Mouse (Mus musculus) liver, embryonic 13.5 days (tissue): ENCODE measurements around the gene Gm32742. TPM values are rescaled to one million over a fixed set of nuclear protein-coding genes. Genes with fewer than 3 reads are reported as not detected.

Source experiments
- ATAC-seq: fragments of 200-750 bp; cut with Nextera tagmentation; 2 replicates; pipeline ENCODE4 v1.8.0; 2017; ENCODE audit warnings: low read depth, mild to moderate bottlenecking, moderate number of reproducible peaks, moderate library complexity
- DNase-seq: peaks from one replicate; pipeline ENCODE4 v3.0.0; 2022
- H3K27ac ChIP-seq: fragments of 300-500 bp; sonication (generic); 2 replicates; pipeline ENCODE4 v1.5.1; 2015; ENCODE audit warnings: moderate library complexity, mild to moderate bottlenecking, inconsistent platforms
- H3K27me3 ChIP-seq: fragments of 300-500 bp; sonication (generic); 2 replicates; pipeline ENCODE4 v1.6.1; 2015; ENCODE audit warnings: mild to moderate bottlenecking, inconsistent platforms
- H3K36me3 ChIP-seq: fragments of 300-500 bp; sonication (generic); 2 replicates; pipeline ENCODE4 v1.6.1; 2015; ENCODE audit warnings: mild to moderate bottlenecking, inconsistent platforms
- H3K4me1 ChIP-seq: fragments of 300-500 bp; sonication (generic); replicated peaks from 2 replicates; pipeline ENCODE4 v1.6.1; 2015; ENCODE audit warnings: inconsistent platforms
- H3K4me2 ChIP-seq: fragments of 300-500 bp; sonication (generic); 2 replicates; pipeline ENCODE4 v1.6.1; 2015; ENCODE audit warnings: inconsistent platforms, mild to moderate bottlenecking, moderate library complexity
- H3K4me3 ChIP-seq: fragments of 300-500 bp; sonication (generic); replicated peaks from 2 replicates; pipeline ENCODE4 v1.5.1; 2015; ENCODE audit warnings: mild to moderate bottlenecking, inconsistent platforms
- H3K9ac ChIP-seq: fragments of 300-500 bp; sonication (generic); 2 replicates; pipeline ENCODE4 v1.6.1; 2015; ENCODE audit warnings: mild to moderate bottlenecking, inconsistent platforms
- H3K9me3 ChIP-seq: fragments of 300-500 bp; sonication (generic); replicated peaks from 2 replicates; pipeline ENCODE4 v1.6.1; 2016; ENCODE audit warnings: inconsistent platforms
- WGBS: fragments of 180-500 bp; shearing (Covaris S2); methylation state at CpG from one replicate; pipeline ENCODE4 v1.1.7; 2015; ENCODE audit not compliant: insufficient replicate concordance; 5-methylcytosine and 5-hydroxymethylcytosine counted together
- microRNA counts: library from miRNA; unstranded; fragments of <30 nt; microRNA quantifications from one replicate; lab custom pipeline; 2016
- microRNA-seq: library from miRNA; unstranded; fragments of <30 nt; microRNA quantifications from one replicate; pipeline ENCODE4, GENCODE M21; 2016
- polyA plus RNA-seq: library from polyadenylated mRNA; unstranded; fragments of >200 nt; fragmentation: Nextera tagmentation; extraction: Ambion mirVana; gene quantifications from 2 replicates; pipeline ENCODE4 v1.2.1, GENCODE M21; 2015

The Gm32742 gene
- polyA plus RNA-seq, 1 experiment from 2014 or later = not detected

GRCm38 (mm10) chr9:51102963-51103807, 62.1 kb downstream of the Gm32742 start:
- ATAC-seq = no peak
- no peak overlapping the region for H3K27ac ChIP-seq
- WGBS = 1% methylated on average over 44 of the region's 44 CpGs

GRCm38 (mm10) chr9:51101756-51102425, 63.4 kb downstream of the Gm32742 start, which contains the start of gene 4833427G06Rik:
Gene 4833427G06Rik (minus strand): TSS chr9:51102078.
- 7% methylated on average over 27 of the region's 27 CpGs for WGBS
- no peak within 1 kb of the TSS for H3K9ac ChIP-seq
- no peak for ATAC-seq

More at GRCm38 (mm10) chr9:51102963-51103807, 62.1 kb downstream of the Gm32742 start:
- Histone ChIP-seq H3K4me3 (peak overlapping the region; percentile 52), H3K27me3 (peaks cover 62% of the 10 kb centered on the region), H3K9me3 (no peaks in the 10 kb centered on the region), H3K36me3 (no peaks in the 10 kb centered on the region), H3K9ac (no peak overlapping the region), H3K4me1 (peaks cover 7% of the 10 kb centered on the region), H3K4me2 (peak overlapping the region; percentile 72)
- DNase-seq = no peak

GRCm38 (mm10) chr9:51096306-51096705, 69.0 kb downstream of the Gm32742 start:
- ATAC-seq = no peak
- peaks cover 19% of the 10 kb centered on the region for H3K27me3 ChIP-seq
- H3K4me1 ChIP-seq = peaks cover 10% of the 10 kb centered on the region
- no peak overlapping the region for H3K27ac ChIP-seq
- 32% methylated on average over 2 of the region's 2 CpGs for WGBS
- DNase-seq = no peak
- no peak overlapping the region for H3K4me2 ChIP-seq
- no peak overlapping the region for H3K9ac ChIP-seq
- H3K36me3 ChIP-seq = no peaks in the 10 kb centered on the region
- H3K4me3 ChIP-seq = no peak overlapping the region
- H3K9me3 ChIP-seq = no peaks in the 10 kb centered on the region

More at GRCm38 (mm10) chr9:51101756-51102425, 63.4 kb downstream of the Gm32742 start, which contains the start of gene 4833427G06Rik:
- H3K36me3 ChIP-seq = no peaks in the 10 kb centered on the region
- H3K27me3 ChIP-seq = peaks cover 60% of the 10 kb centered on the region
- H3K4me3 ChIP-seq = 0 out of 2 replicates have a peak within 1 kb of the TSS, but pooled peaks have one; percentile 10
- no peaks in the 10 kb centered on the region for H3K9me3 ChIP-seq
- H3K27ac ChIP-seq = no peak within 1 kb of the TSS
- peaks cover 7% of the 10 kb centered on the region for H3K4me1 ChIP-seq
- H3K4me2 ChIP-seq = peak within 1 kb of the TSS; percentile 41
- DNase-seq = no peak

GRCm38 (mm10) chr9:51093697-51094096, 71.6 kb downstream of the Gm32742 start:
- Histone ChIP-seq H3K4me1 (peaks cover 10% of the 10 kb centered on the region), H3K4me3 (no peak overlapping the region), H3K4me2 (no peak overlapping the region), H3K9me3 (no peaks in the 10 kb centered on the region), H3K27me3 (0 out of 2 replicates have a peak, but pooled peaks cover 7% of the 10 kb centered on the region), H3K27ac (no peak overlapping the region), H3K9ac (no peak overlapping the region), H3K36me3 (no peaks in the 10 kb centered on the region)
- WGBS = 24% methylated on average over 5 of the region's 5 CpGs
- ATAC-seq (peak; percentile 72), DNase-seq (no peak)

GRCm38 (mm10) chr9:51081614-51082013, 83.7 kb downstream of the Gm32742 start:
- no peak for DNase-seq
- WGBS = 68% methylated on average over 5 of the region's 5 CpGs
- H3K4me2 ChIP-seq = no peak overlapping the region
- H3K9ac ChIP-seq = no peak overlapping the region
- H3K4me1 ChIP-seq = peaks cover 10% of the 10 kb centered on the region
- H3K36me3 ChIP-seq = no peaks in the 10 kb centered on the region
- H3K4me3 ChIP-seq = no peak overlapping the region
- no peak for ATAC-seq
- no peaks in the 10 kb centered on the region; the same call in 1 of the 2 replicates for H3K27me3 ChIP-seq
- no peaks in the 10 kb centered on the region for H3K9me3 ChIP-seq
- no peak overlapping the region for H3K27ac ChIP-seq

MicroRNAs encoded within 50 kb of the gene (microRNA counts, 519-probe panel; counts per million panel counts)
- 114 counts per million for microRNA mmu-miR-34b-3p (lab: Ali Mortazavi, UCI)
- 114 counts per million for microRNA mmu-miR-34b-5p (lab: Ali Mortazavi, UCI)
- 6,947 counts per million, percentile 87 among the panel's probes with 10 or more counts for microRNA mmu-miR-34c (lab: Ali Mortazavi, UCI)

Small RNA genes lying within 50 kb of the gene (microRNA-seq; reads per million reads assigned to microRNA genes)
- gene Mir34b (8.8 reads per million, percentile 20 among the genes with 10 or more reads in this experiment), gene Mir34c (231 reads per million, percentile 60 among the genes with 10 or more reads in this experiment)

Other genes starting within 250 kb of the Gm32742 start
- 7.0 and 10.0 TPM in 2 replicates for gene Sik2, start 156.4 kb downstream of the Gm32742 start, polyA plus RNA-seq
- not detected in 2 replicates for gene Btg4, start 104.6 kb downstream of the Gm32742 start, polyA plus RNA-seq
- gene Layn, start 88.4 kb downstream of the Gm32742 start, polyA plus RNA-seq = 1.6 and 2.1 TPM in 2 replicates
- not detected in 2 replicates for gene 4833427G06Rik, start 63.4 kb downstream of the Gm32742 start, polyA plus RNA-seq
- 0.08 and 0.10 TPM in 2 replicates for gene Pou2af1, start 48.2 kb upstream of the Gm32742 start, polyA plus RNA-seq
- gene Colca2, start 113.1 kb upstream of the Gm32742 start, polyA plus RNA-seq = 0.12 and 0.32 TPM in 2 replicates
- gene 1810046K07Rik, start 163.4 kb upstream of the Gm32742 start, polyA plus RNA-seq = not detected in 2 replicates